Mouse (Mus musculus): Measurements from ENCODE around the gene Ctsd. TPM values are rescaled to one million over a fixed set of nuclear protein-coding genes. Genes with fewer than 3 reads are reported as not detected.
A peak's percentile ranks its signal among the peaks of the same experiment; 100 is the strongest.

Ctsd gene
- polyA plus RNA-seq, 1 experiment from 2014 or later = 453 TPM

- WGBS = 73% methylated on average over 2 of the region's 2 CpGs
- no peak for ATAC-seq (ENCODE audit: low FRiP score, low TSS enrichment)
- no peak overlapping the region for H3K9ac ChIP-seq (replicated peaks; ENCODE audit: low read length)
Measured at GRCm38 (mm10) chr7:142421826-142422225, 34.0 kb upstream of the Ctsd start.

GRCm38 (mm10) chr7:142419887-142420286, 32.0 kb upstream of the Ctsd start:
- no peak overlapping the region for H3K9ac ChIP-seq (replicated peaks; ENCODE audit: low read length)
- no peaks in the 10 kb centered on the region for H3K9me3 ChIP-seq (ENCODE audit: low read length)
- no peaks in the 10 kb centered on the region for H3K27me3 ChIP-seq (ENCODE audit: insufficient read depth, low read length)
- ATAC-seq (ENCODE audit: low FRiP score, low TSS enrichment) = no peak
- no peak overlapping the region for H3K4me3 ChIP-seq (ENCODE audit: low read length)
- 79% methylated on average over 5 of the region's 5 CpGs for WGBS
- H3K27ac ChIP-seq (ENCODE audit: low read length) = no peak overlapping the region
- H3K4me2 ChIP-seq (replicated peaks; ENCODE audit: low read depth, low read length) = no peak overlapping the region
- H3K4me1 ChIP-seq (ENCODE audit: insufficient read depth, low read length) = no peaks in the 10 kb centered on the region
- H3K36me3 ChIP-seq (ENCODE audit: insufficient read depth, low read length) = no peaks in the 10 kb centered on the region

More at GRCm38 (mm10) chr7:142421826-142422225, 34.0 kb upstream of the Ctsd start:
- no peak overlapping the region for H3K4me2 ChIP-seq (replicated peaks; ENCODE audit: low read depth, low read length)
- no peak overlapping the region for H3K4me3 ChIP-seq (ENCODE audit: low read length)
- no peaks in the 10 kb centered on the region for H3K36me3 ChIP-seq (ENCODE audit: insufficient read depth, low read length)
- no peaks in the 10 kb centered on the region for H3K27me3 ChIP-seq (ENCODE audit: insufficient read depth, low read length)
- H3K27ac ChIP-seq (ENCODE audit: low read length) = no peak overlapping the region
- no peaks in the 10 kb centered on the region for H3K9me3 ChIP-seq (ENCODE audit: low read length)
- H3K4me1 ChIP-seq (ENCODE audit: insufficient read depth, low read length) = peaks cover 14% of the 10 kb centered on the region

- no peaks in the 10 kb centered on the region for H3K27me3 ChIP-seq (ENCODE audit: insufficient read depth, low read length)
- H3K9ac ChIP-seq (replicated peaks; ENCODE audit: low read length) = no peak overlapping the region
- no peak overlapping the region for H3K27ac ChIP-seq (ENCODE audit: low read length)
- H3K4me2 ChIP-seq (replicated peaks; ENCODE audit: low read depth, low read length) = no peak overlapping the region
- H3K36me3 ChIP-seq (ENCODE audit: insufficient read depth, low read length) = no peaks in the 10 kb centered on the region
- H3K9me3 ChIP-seq (ENCODE audit: low read length) = no peaks in the 10 kb centered on the region
- no peak for ATAC-seq (ENCODE audit: low FRiP score, low TSS enrichment)
- no peak overlapping the region for H3K4me3 ChIP-seq (ENCODE audit: low read length)
- no peaks in the 10 kb centered on the region for H3K4me1 ChIP-seq (ENCODE audit: insufficient read depth, low read length)
- WGBS = 88% methylated on average over 8 of the region's 8 CpGs
Measured at GRCm38 (mm10) chr7:142418679-142419078, 30.8 kb upstream of the Ctsd start.

- WGBS = 97% methylated on average over 2 of the region's 2 CpGs
- H3K4me3 ChIP-seq (ENCODE audit: low read length) = no peak overlapping the region
Measured at GRCm38 (mm10) chr7:142418027-142418426, 30.2 kb upstream of the Ctsd start.

GRCm38 (mm10) chr7:142416225-142416624, 28.4 kb upstream of the Ctsd start:
- no peak overlapping the region for H3K9ac ChIP-seq (replicated peaks; ENCODE audit: low read length)
- no peak for ATAC-seq (ENCODE audit: low FRiP score, low TSS enrichment)
- H3K4me3 ChIP-seq (ENCODE audit: low read length) = no peak overlapping the region
- 0 out of 2 replicates have a peak overlapping the region, but pooled peaks have one; percentile 51 for H3K27ac ChIP-seq (ENCODE audit: low read length)
- no peaks in the 10 kb centered on the region for H3K36me3 ChIP-seq (ENCODE audit: insufficient read depth, low read length)
- no peaks in the 10 kb centered on the region for H3K9me3 ChIP-seq (ENCODE audit: low read length)
- WGBS = 67% methylated on average over 3 of the region's 3 CpGs
- no peaks in the 10 kb centered on the region for H3K27me3 ChIP-seq (ENCODE audit: insufficient read depth, low read length)
- no peaks in the 10 kb centered on the region for H3K4me1 ChIP-seq (ENCODE audit: insufficient read depth, low read length)
- no peak overlapping the region for H3K4me2 ChIP-seq (replicated peaks; ENCODE audit: low read depth, low read length)

More at GRCm38 (mm10) chr7:142418027-142418426, 30.2 kb upstream of the Ctsd start:
- ATAC-seq (ENCODE audit: low FRiP score, low TSS enrichment) = no peak
- no peaks in the 10 kb centered on the region for H3K4me1 ChIP-seq (ENCODE audit: insufficient read depth, low read length)
- H3K36me3 ChIP-seq (ENCODE audit: insufficient read depth, low read length) = no peaks in the 10 kb centered on the region
- no peak overlapping the region for H3K9ac ChIP-seq (replicated peaks; ENCODE audit: low read length)
- no peaks in the 10 kb centered on the region for H3K27me3 ChIP-seq (ENCODE audit: insufficient read depth, low read length)
- no peaks in the 10 kb centered on the region for H3K9me3 ChIP-seq (ENCODE audit: low read length)
- no peak overlapping the region for H3K4me2 ChIP-seq (replicated peaks; ENCODE audit: low read depth, low read length)
- H3K27ac ChIP-seq (ENCODE audit: low read length) = no peak overlapping the region

- no peaks in the 10 kb centered on the region for H3K36me3 ChIP-seq (ENCODE audit: insufficient read depth, low read length)
- 50% methylated on average over 4 of the region's 4 CpGs for WGBS
- no peaks in the 10 kb centered on the region for H3K27me3 ChIP-seq (ENCODE audit: insufficient read depth, low read length)
- no peak overlapping the region for H3K9ac ChIP-seq (replicated peaks; ENCODE audit: low read length)
- no peaks in the 10 kb centered on the region for H3K4me1 ChIP-seq (ENCODE audit: insufficient read depth, low read length)
- H3K4me3 ChIP-seq (ENCODE audit: low read length) = no peak overlapping the region
- peak overlapping the region; percentile 54; the same call in 1 of the 2 replicates for H3K27ac ChIP-seq (ENCODE audit: low read length)
- no peak overlapping the region for H3K4me2 ChIP-seq (replicated peaks; ENCODE audit: low read depth, low read length)
- no peaks in the 10 kb centered on the region for H3K9me3 ChIP-seq (ENCODE audit: low read length)
- ATAC-seq (ENCODE audit: low FRiP score, low TSS enrichment) = no peak
Measured at GRCm38 (mm10) chr7:142415314-142415713, 27.5 kb upstream of the Ctsd start.

GRCm38 (mm10) chr7:142413285-142413684, 25.4 kb upstream of the Ctsd start:
- H3K4me1 ChIP-seq (ENCODE audit: insufficient read depth, low read length) = no peaks in the 10 kb centered on the region
- no peak for ATAC-seq (ENCODE audit: low FRiP score, low TSS enrichment)
- no peak overlapping the region for H3K4me3 ChIP-seq (ENCODE audit: low read length)
- H3K9me3 ChIP-seq (ENCODE audit: low read length) = no peaks in the 10 kb centered on the region
- H3K4me2 ChIP-seq (replicated peaks; ENCODE audit: low read depth, low read length) = no peak overlapping the region
- H3K36me3 ChIP-seq (ENCODE audit: insufficient read depth, low read length) = no peaks in the 10 kb centered on the region
- no peak overlapping the region for H3K9ac ChIP-seq (replicated peaks; ENCODE audit: low read length)
- H3K27ac ChIP-seq (ENCODE audit: low read length) = no peak overlapping the region
- no peaks in the 10 kb centered on the region for H3K27me3 ChIP-seq (ENCODE audit: insufficient read depth, low read length)
- 94% methylated on average over 6 of the region's 6 CpGs for WGBS

- WGBS = 76% methylated on average over 3 of the region's 3 CpGs
Measured at GRCm38 (mm10) chr7:142409603-142410002, 21.8 kb upstream of the Ctsd start.

GRCm38 (mm10) chr7:142408686-142409085, 20.8 kb upstream of the Ctsd start:
- H3K4me3 ChIP-seq (ENCODE audit: low read length) = no peak overlapping the region
- no peaks in the 10 kb centered on the region for H3K9me3 ChIP-seq (ENCODE audit: low read length)
- ATAC-seq (ENCODE audit: low FRiP score, low TSS enrichment) = no peak
- WGBS = 86% methylated on average over 8 of the region's 8 CpGs
- H3K9ac ChIP-seq (replicated peaks; ENCODE audit: low read length) = no peak overlapping the region
- no peaks in the 10 kb centered on the region for H3K4me1 ChIP-seq (ENCODE audit: insufficient read depth, low read length)
- H3K27me3 ChIP-seq (ENCODE audit: insufficient read depth, low read length) = no peaks in the 10 kb centered on the region
- no peaks in the 10 kb centered on the region for H3K36me3 ChIP-seq (ENCODE audit: insufficient read depth, low read length)
- H3K27ac ChIP-seq (ENCODE audit: low read length) = no peak overlapping the region
- H3K4me2 ChIP-seq (replicated peaks; ENCODE audit: low read depth, low read length) = no peak overlapping the region

More at GRCm38 (mm10) chr7:142409603-142410002, 21.8 kb upstream of the Ctsd start:
- no peaks in the 10 kb centered on the region for H3K9me3 ChIP-seq (ENCODE audit: low read length)
- no peak overlapping the region for H3K27ac ChIP-seq (ENCODE audit: low read length)
- no peak overlapping the region for H3K4me2 ChIP-seq (replicated peaks; ENCODE audit: low read depth, low read length)
- no peaks in the 10 kb centered on the region for H3K27me3 ChIP-seq (ENCODE audit: insufficient read depth, low read length)
- H3K9ac ChIP-seq (replicated peaks; ENCODE audit: low read length) = no peak overlapping the region
- ATAC-seq (ENCODE audit: low FRiP score, low TSS enrichment) = no peak
- H3K4me3 ChIP-seq (ENCODE audit: low read length) = no peak overlapping the region
- no peaks in the 10 kb centered on the region for H3K4me1 ChIP-seq (ENCODE audit: insufficient read depth, low read length)
- H3K36me3 ChIP-seq (ENCODE audit: insufficient read depth, low read length) = no peaks in the 10 kb centered on the region

GRCm38 (mm10) chr7:142407935-142408334, 20.1 kb upstream of the Ctsd start:
- Histone ChIP-seq H3K9me3 (ENCODE audit: low read length) (no peaks in the 10 kb centered on the region), H3K4me1 (ENCODE audit: insufficient read depth, low read length) (no peaks in the 10 kb centered on the region), H3K4me2 (replicated peaks; ENCODE audit: low read depth, low read length) (no peak overlapping the region), H3K27ac (ENCODE audit: low read length) (no peak overlapping the region), H3K27me3 (ENCODE audit: insufficient read depth, low read length) (no peaks in the 10 kb centered on the region), H3K36me3 (ENCODE audit: insufficient read depth, low read length) (no peaks in the 10 kb centered on the region), H3K4me3 (ENCODE audit: low read length) (no peak overlapping the region), H3K9ac (replicated peaks; ENCODE audit: low read length) (no peak overlapping the region)
- 73% methylated on average over 4 of the region's 4 CpGs for WGBS
- no peak for ATAC-seq (ENCODE audit: low FRiP score, low TSS enrichment)

Data from kidney, embryonic 16.5 days (tissue).